Mouse (Mus musculus) spleen, adult 2 months (tissue): ENCODE measurements around the gene Prkcb. TPM values are rescaled to one million over a fixed set of nuclear protein-coding genes. Genes with fewer than 3 reads are reported as not detected.

ENCODE experiments used
- DNase-seq, 2 experiments: peaks; one replicate each; pipeline versions ENCODE4 v3.0.0 to v3.0.0-alpha.2; 2012 to 2021; ENCODE audit warnings: low spot score in 2 of 2, low read depth in 1 of 2
- H3K27ac ChIP-seq: fragments of 200-500 bp; 2 replicates; pipeline ENCODE4 v1.5.1; 2012; ENCODE audit warnings: low read length, inconsistent platforms; ENCODE audit not compliant: insufficient read depth
- H3K27me3 ChIP-seq: fragments of 200-500 bp; 2 replicates; pipeline ENCODE4 v1.6.1; 2012; ENCODE audit warnings: mild to moderate bottlenecking, moderate library complexity, low read length, inconsistent platforms; ENCODE audit not compliant: control insufficient read depth, insufficient read depth
- H3K36me3 ChIP-seq: fragments of 200-500 bp; 2 replicates; pipeline ENCODE4 v1.6.1; 2012; ENCODE audit warnings: mild to moderate bottlenecking, low read length, inconsistent platforms; ENCODE audit not compliant: control insufficient read depth, insufficient read depth
- H3K4me1 ChIP-seq: fragments of 200-500 bp; 2 replicates; pipeline ENCODE4 v1.6.1; 2011; ENCODE audit warnings: inconsistent platforms; ENCODE audit not compliant: control insufficient read depth, insufficient read depth, insufficient read length
- H3K4me3 ChIP-seq: fragments of 200-500 bp; 2 replicates; pipeline ENCODE4 v1.5.1; 2011; ENCODE audit warnings: mild to moderate bottlenecking, inconsistent platforms; ENCODE audit not compliant: insufficient read depth, insufficient read length; ENCODE audit errors: extremely low read depth
- CTCF ChIP-seq: fragments of 200-500 bp; IDR thresholded peaks from 2 replicates; pipeline ENCODE4 v1.5.1; 2011; ENCODE audit warnings: mild to moderate bottlenecking, inconsistent platforms; ENCODE audit not compliant: insufficient read depth, insufficient read length, insufficient replicate concordance; ENCODE audit errors: extremely low read depth
- POLR2A ChIP-seq: fragments of 200-500 bp; IDR thresholded peaks from 2 replicates; pipeline ENCODE4 v1.6.1; 2011; ENCODE audit warnings: low read depth, low read length, inconsistent platforms
- WGBS: fragments of 180-500 bp; shearing (Covaris S2); methylation state at CpG from one replicate; pipeline ENCODE4 v1.1.7; 2018; 5-methylcytosine and 5-hydroxymethylcytosine counted together
- polyA plus RNA-seq: library from polyadenylated mRNA; depleted of rRNA; stranded (reverse); fragments of >200 nt; gene quantifications from 2 replicates; pipeline ENCODE4 v1.2.3, GENCODE M21; 2012

Prkcb gene
- polyA plus RNA-seq, 1 experiment: 106 TPM

DNA sequence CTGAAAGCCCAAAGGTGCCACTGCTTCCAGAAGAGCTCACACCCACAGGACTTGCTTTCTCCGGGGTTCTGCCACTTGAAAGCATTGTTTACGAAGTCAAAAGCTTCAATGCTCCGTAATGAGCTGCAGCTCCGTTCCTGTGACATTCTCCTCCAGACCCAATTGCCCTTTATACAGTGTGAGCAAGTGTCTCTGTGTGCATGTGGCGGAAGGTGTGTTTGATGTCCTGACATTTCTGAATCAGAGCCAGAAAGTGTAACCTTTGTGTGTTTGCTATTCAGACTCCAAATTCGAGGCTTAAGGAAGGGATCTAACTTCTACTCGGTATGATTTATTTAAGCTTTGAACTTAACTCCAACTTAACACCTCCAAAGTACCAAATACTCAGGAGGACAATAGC, 321.6 kb downstream of the Prkcb start:
- Histone ChIP-seq H3K27me3 (no peaks in the 10 kb centered on the region), H3K4me1 (no peaks in the 10 kb centered on the region), H3K36me3 (peaks cover 13% of the 10 kb centered on the region), H3K27ac (no peak overlapping the region), H3K4me3 (no peak overlapping the region)
- TF ChIP-seq POLR2A (no peak), CTCF (no peak)
- no peak for DNase-seq
- WGBS: 77% methylated on average over 7 of the region's 7 CpGs

DNA sequence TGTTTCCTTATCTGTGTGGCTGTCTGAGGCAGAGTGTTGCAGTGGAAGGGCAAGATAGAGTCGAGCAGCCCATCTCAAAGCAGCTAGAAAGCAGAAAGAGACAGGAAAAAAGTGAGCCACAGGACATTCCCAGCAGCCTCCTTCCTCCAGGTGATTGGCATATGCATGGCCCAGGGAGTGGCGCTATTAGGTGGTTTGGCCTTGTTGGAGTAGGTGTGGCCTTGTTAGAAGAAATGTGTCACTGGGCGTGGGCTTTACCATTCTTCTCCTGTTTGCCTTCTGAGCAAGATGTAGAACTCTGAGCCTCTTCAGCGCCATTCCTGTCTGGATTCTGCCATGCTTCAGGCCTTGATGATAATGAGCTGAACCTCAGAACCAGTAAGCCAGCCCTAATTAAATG, 325.3 kb downstream of the Prkcb start:
- Histone ChIP-seq H3K27ac (no peak overlapping the region), H3K36me3 (peaks cover 6% of the 10 kb centered on the region)
- WGBS: 87% methylated on average over 4 of the region's 4 CpGs

DNA sequence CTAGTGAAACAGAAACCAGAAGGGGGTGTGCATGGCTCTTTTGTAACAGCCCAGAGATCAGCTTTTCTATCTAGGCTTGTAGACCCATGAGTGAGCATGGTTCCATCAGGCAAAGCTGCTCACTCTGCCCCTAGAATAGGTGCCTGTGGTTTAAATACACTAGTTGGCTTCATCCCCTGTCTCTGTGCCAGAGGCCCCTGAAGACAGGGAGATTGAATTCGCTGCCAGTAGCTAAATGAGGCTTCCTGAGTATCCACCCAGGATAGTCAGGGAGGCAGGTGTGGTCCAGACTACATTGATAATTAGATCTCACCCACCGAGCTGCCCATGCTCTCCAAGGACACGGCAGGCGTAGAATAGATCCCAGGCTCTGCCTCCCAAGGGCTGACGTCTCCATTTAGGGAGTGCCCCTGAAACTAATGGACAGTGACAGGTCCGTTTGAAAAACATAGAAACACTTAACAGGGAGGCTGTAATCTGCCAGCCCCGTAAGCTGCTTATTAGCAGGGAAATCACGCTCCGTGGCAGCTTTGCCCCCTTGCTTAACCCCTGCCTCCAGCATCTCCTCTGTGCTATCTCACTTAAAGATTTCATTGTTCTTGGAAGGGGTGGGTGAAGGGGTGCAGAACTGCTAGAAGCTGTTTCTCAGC, 333.7 kb downstream of the Prkcb start:
- Histone ChIP-seq H3K4me1 (no peaks in the 10 kb centered on the region), H3K27ac (no peak overlapping the region), H3K4me3 (no peak overlapping the region), H3K27me3 (no peaks in the 10 kb centered on the region), H3K36me3 (peaks cover 10% of the 10 kb centered on the region)
- 77% methylated on average over 9 of the region's 9 CpGs for WGBS
- TF ChIP-seq CTCF: no peak
- DNase-seq: no peak

More for the DNA sequence above, 325.3 kb downstream of the Prkcb start:
- TF ChIP-seq POLR2A (no peak), CTCF (no peak)
- DNase-seq: no peak
- no peak overlapping the region for H3K4me3 ChIP-seq
- H3K4me1 ChIP-seq: no peaks in the 10 kb centered on the region
- no peaks in the 10 kb centered on the region for H3K27me3 ChIP-seq

DNA sequence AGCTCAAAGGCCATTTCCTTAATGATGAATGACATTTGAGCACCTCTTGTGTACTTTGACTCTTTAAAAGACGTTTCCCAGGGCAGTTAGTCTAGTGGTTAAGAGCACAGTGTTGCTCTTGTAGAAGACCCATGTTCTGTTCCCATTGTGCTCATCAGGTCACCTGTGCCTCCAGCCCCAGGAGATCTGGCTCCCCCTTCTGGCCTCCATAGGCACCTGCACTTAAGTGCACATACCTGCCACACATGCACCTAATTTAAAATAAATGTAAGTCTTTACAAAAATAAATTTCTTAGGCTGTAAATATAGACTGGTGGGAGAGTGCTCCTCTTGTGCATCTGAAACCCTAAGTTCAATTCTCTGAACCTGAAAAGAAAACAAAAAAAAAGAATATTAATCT, 335.2 kb downstream of the Prkcb start:
- Histone ChIP-seq H3K36me3 (peaks cover 12% of the 10 kb centered on the region), H3K4me3 (no peak overlapping the region), H3K27ac (no peak overlapping the region), H3K27me3 (no peaks in the 10 kb centered on the region), H3K4me1 (no peaks in the 10 kb centered on the region)
- DNase-seq: no peak
- WGBS: 87% methylated on average over 1 of the region's 1 CpGs
- TF ChIP-seq CTCF: no peak
- no peak for TF ChIP-seq POLR2A

DNA sequence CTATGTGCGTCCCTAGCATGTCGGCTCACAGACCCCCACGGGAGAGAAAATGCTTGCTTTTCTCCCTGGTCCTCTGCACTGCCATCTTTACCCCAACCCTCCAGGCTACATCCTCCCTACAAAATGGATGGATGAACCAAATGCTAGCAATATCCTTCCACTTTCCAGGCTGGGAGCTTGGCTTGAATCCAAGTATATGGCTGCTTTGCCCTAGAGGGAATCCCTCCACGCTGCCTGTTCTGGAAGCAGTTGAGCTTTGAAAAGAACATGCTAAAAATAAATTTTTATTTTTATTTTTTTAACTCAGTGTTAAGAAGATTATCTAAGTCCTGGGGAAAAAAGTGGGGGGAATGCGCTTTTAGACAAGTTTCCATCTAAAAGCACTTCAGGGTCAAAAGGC, 339.5 kb downstream of the Prkcb start:
- no peaks in the 10 kb centered on the region for H3K4me1 ChIP-seq
- H3K27ac ChIP-seq: no peak overlapping the region
- no peak for DNase-seq
- no peak overlapping the region for H3K4me3 ChIP-seq
- H3K36me3 ChIP-seq: peaks cover 9% of the 10 kb centered on the region
- no peaks in the 10 kb centered on the region for H3K27me3 ChIP-seq
- TF ChIP-seq CTCF (no peak), POLR2A (no peak)
- 92% methylated on average over 5 of the region's 5 CpGs for WGBS

DNA sequence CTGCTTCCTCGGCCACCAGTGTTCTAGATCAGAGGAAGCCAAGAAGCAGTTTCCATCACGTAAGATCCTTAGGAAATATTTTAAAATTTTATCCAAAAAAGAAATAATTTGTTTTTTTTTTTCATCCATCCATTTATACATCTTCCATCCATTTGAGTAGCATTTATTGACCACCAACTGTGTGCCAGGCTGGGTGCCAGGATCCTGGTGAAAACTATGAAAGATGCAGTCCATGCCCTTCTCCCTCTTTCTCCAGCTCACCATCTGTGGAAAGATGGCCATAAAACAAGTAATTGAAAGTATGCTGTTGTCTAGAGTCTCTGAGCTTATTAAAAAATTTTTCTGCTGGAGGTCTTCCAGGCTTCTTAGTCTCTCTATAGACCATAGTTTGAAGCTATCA, 341.8 kb downstream of the Prkcb start:
- H3K36me3 ChIP-seq: peaks cover 11% of the 10 kb centered on the region
- no peaks in the 10 kb centered on the region for H3K4me1 ChIP-seq
- no peak overlapping the region for H3K27ac ChIP-seq
- no peak for DNase-seq
- H3K27me3 ChIP-seq: no peaks in the 10 kb centered on the region
- no peak overlapping the region for H3K4me3 ChIP-seq
- TF ChIP-seq POLR2A: no peak
- no peak for TF ChIP-seq CTCF
- WGBS: 86% methylated on average over 2 of the region's 2 CpGs

DNA sequence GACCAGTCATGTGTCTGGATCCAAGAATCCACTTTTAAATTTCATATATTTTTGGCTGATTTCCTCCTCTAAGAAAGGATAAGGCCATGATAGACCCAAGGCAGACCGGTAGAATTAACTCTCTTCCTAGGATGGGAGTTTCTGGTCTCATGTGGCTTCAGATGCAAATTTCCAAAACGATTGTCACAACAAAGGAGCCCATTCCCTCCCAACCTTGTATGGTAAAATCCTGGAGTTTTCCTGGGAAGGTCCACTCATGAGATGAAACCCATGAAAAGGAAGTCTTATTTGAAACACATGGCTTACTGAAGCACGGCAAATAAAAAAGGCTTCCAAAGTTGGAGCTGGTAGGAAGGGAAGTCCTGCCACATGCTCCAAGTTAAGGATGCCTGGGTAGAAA, 342.6 kb downstream of the Prkcb start:
- TF ChIP-seq POLR2A (no peak), CTCF (no peak)
- no peaks in the 10 kb centered on the region for H3K27me3 ChIP-seq
- no peak overlapping the region for H3K27ac ChIP-seq
- peaks cover 11% of the 10 kb centered on the region for H3K36me3 ChIP-seq
- no peaks in the 10 kb centered on the region for H3K4me1 ChIP-seq
- 72% methylated on average over 3 of the region's 3 CpGs for WGBS
- DNase-seq: no peak
- no peak overlapping the region for H3K4me3 ChIP-seq
